Mouse (Mus musculus): ENCODE results near the gene Bcat1.

DNA sequence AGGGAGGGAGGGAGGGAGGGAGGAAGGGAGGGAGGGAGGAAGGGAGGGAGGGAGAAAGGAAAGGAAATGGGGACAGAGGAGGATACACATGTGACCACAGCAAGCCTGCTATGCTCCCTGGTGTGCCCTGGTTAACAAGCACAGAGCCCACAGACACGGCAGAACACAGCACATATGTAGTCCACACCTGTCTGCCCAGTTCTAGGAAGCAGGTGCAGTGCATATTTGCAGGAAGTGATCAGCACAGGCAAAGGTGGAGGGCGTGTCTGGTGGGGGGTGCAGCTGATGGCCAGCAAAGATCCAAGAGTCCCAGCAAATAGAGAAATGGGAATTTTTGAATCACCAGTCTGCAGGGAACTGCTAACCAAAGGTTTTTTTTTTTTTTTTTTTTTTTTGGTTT, 23.3 kb downstream of the Bcat1 start:
- no peak for TF ChIP-seq POLR2A (IDR thresholded peaks at IDR 0.05; ENCODE audit: insufficient read depth, low read depth, low read length)
- no peak for TF ChIP-seq CTCF (IDR thresholded peaks at IDR 0.05)
- TF ChIP-seq EP300 (IDR thresholded peaks at IDR 0.05; ENCODE audit: insufficient read depth, low read depth, low read length): no peak
